Mouse (Mus musculus) lung, postnatal 0 days (tissue): ENCODE data around the gene Stra6. TPM values are rescaled to one million over a fixed set of nuclear protein-coding genes. Genes with fewer than 3 reads are reported as not detected.

Source experiments
- ATAC-seq: fragments of 200-750 bp; cut with Nextera tagmentation; 2 replicates; pipeline ENCODE4 v1.8.0; 2017; ENCODE audit warnings: moderate library complexity
- DNase-seq: peaks from one replicate; pipeline ENCODE4 v3.0.0-alpha.2; 2016; ENCODE audit warnings: low spot score
- H3K27ac ChIP-seq: fragments of 300-500 bp; sonication (generic); 2 replicates; pipeline ENCODE4 v1.5.1; 2014; ENCODE audit warnings: antibody characterized with exemption, mild to moderate bottlenecking, low read length, mixed read lengths
- H3K27me3 ChIP-seq: fragments of 300-500 bp; sonication (generic); replicated peaks from 2 replicates; pipeline ENCODE4 v1.6.1; 2014; ENCODE audit warnings: low read length, mixed read lengths; ENCODE audit not compliant: insufficient read depth
- H3K36me3 ChIP-seq: fragments of 300-500 bp; sonication (generic); 2 replicates; pipeline ENCODE4 v1.6.1; 2014; ENCODE audit warnings: low read length, mixed read lengths; ENCODE audit not compliant: insufficient read depth
- H3K4me1 ChIP-seq: fragments of 300-500 bp; sonication (generic); 2 replicates; pipeline ENCODE4 v1.6.1; 2014; ENCODE audit warnings: antibody characterized with exemption, low read depth, low read length, mixed read lengths; ENCODE audit not compliant: insufficient read depth
- H3K4me2 ChIP-seq: fragments of 300-500 bp; sonication (generic); replicated peaks from 2 replicates; pipeline ENCODE4 v1.6.1; 2014; ENCODE audit warnings: low read depth, mild to moderate bottlenecking, low read length, moderate library complexity, mixed read lengths
- H3K4me3 ChIP-seq: fragments of 300-500 bp; sonication (generic); 2 replicates; pipeline ENCODE4 v1.5.1; 2014; ENCODE audit warnings: low read depth, low read length
- H3K9ac ChIP-seq: fragments of 300-500 bp; sonication (generic); replicated peaks from 2 replicates; pipeline ENCODE4 v1.6.1; 2014; ENCODE audit warnings: low read depth, mild to moderate bottlenecking
- H3K9me3 ChIP-seq: fragments of 300-500 bp; sonication (generic); 2 replicates; pipeline ENCODE4 v1.6.1; 2016; ENCODE audit warnings: low read length, mixed read lengths
- CTCF ChIP-seq: IDR thresholded peaks from 2 replicates; pipeline ENCODE4 v1.5.1; 2016; ENCODE audit warnings: antibody characterized with exemption, mild to moderate bottlenecking
- EP300 ChIP-seq: IDR thresholded peaks from 2 replicates; pipeline ENCODE4 v1.6.1; 2016; ENCODE audit warnings: antibody characterized with exemption, mild to moderate bottlenecking, control low read depth
- WGBS: fragments of 180-500 bp; shearing (Covaris S2); extraction: QIAGEN DNeasy Blood & Tissue Kit; methylation state at CpG from one replicate; pipeline ENCODE4 v1.1.7; 2014; 5-methylcytosine and 5-hydroxymethylcytosine counted together
- polyA plus RNA-seq: library from polyadenylated mRNA; unstranded; fragments of >200 nt; fragmentation: Nextera tagmentation; extraction: Ambion mirVana; gene quantifications from 2 replicates; pipeline ENCODE4 v1.2.1, GENCODE M21; 2015

Gene Stra6
- polyA plus RNA-seq, 1 experiment from 2014 or later = 0.41 TPM

DNA sequence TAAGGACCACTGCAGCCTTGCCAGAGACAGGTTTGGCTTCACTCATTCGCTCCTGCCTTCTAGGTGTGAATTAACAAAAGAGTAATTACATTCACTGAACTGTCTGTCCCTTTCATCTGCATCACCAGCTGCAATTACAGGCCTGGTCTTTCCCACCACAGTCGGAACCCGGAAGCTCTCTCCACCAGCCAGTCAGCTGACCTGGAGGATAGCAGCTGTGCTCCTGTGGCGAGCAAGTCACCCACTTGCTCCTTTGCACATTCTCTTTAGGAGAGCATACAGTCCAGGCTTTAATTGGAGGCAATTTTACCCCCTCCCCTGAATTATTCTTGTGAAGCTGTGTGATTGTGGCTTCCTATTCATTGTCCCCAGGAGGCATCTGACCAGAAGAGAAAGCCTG, 17.9 kb upstream of the Stra6 start:
- Histone ChIP-seq H3K9me3 (no peaks in the 10 kb centered on the region), H3K4me2 (no peak overlapping the region), H3K4me3 (no peak overlapping the region), H3K9ac (no peak overlapping the region), H3K27ac (no peak overlapping the region), H3K27me3 (no peaks in the 10 kb centered on the region), H3K4me1 (0 out of 2 replicates have a peak, but pooled peaks cover 3% of the 10 kb centered on the region), H3K36me3 (no peaks in the 10 kb centered on the region)
- WGBS = 43% methylated on average over 4 of the region's 4 CpGs
- DNase-seq (no peak), ATAC-seq (no peak)
- TF ChIP-seq EP300 (no peak), CTCF (no peak)

GRCm38 (mm10) chr9:58047061-58047460, 16.5 kb upstream of the Stra6 start:
- DNase-seq = no peak
- peak; percentile 60 for TF ChIP-seq EP300
- TF ChIP-seq CTCF = no peak

GRCm38 (mm10) chr9:58048621-58049020, 15.0 kb upstream of the Stra6 start:
- 13% methylated on average over 6 of the region's 6 CpGs for WGBS
- H3K36me3 ChIP-seq = no peaks in the 10 kb centered on the region
- H3K27me3 ChIP-seq = no peaks in the 10 kb centered on the region
- TF ChIP-seq CTCF = no peak
- TF ChIP-seq EP300 = no peak
- H3K27ac ChIP-seq = no peak overlapping the region
- H3K9ac ChIP-seq = no peak overlapping the region
- ATAC-seq (no peak), DNase-seq (no peak)
- no peak overlapping the region for H3K4me3 ChIP-seq
- H3K4me1 ChIP-seq = 0 out of 2 replicates have a peak, but pooled peaks cover 3% of the 10 kb centered on the region
- no peaks in the 10 kb centered on the region for H3K9me3 ChIP-seq
- no peak overlapping the region for H3K4me2 ChIP-seq

More at GRCm38 (mm10) chr9:58047061-58047460, 16.5 kb upstream of the Stra6 start:
- H3K9me3 ChIP-seq = no peaks in the 10 kb centered on the region
- 0 out of 2 replicates have a peak, but pooled peaks cover 3% of the 10 kb centered on the region for H3K4me1 ChIP-seq
- H3K4me2 ChIP-seq = no peak overlapping the region
- no peak overlapping the region for H3K4me3 ChIP-seq
- no peak overlapping the region for H3K9ac ChIP-seq
- no peaks in the 10 kb centered on the region for H3K27me3 ChIP-seq
- 51% methylated on average over 10 of the region's 10 CpGs for WGBS
- no peak overlapping the region for H3K27ac ChIP-seq
- H3K36me3 ChIP-seq = no peaks in the 10 kb centered on the region
- peak; percentile 63 for ATAC-seq

DNA sequence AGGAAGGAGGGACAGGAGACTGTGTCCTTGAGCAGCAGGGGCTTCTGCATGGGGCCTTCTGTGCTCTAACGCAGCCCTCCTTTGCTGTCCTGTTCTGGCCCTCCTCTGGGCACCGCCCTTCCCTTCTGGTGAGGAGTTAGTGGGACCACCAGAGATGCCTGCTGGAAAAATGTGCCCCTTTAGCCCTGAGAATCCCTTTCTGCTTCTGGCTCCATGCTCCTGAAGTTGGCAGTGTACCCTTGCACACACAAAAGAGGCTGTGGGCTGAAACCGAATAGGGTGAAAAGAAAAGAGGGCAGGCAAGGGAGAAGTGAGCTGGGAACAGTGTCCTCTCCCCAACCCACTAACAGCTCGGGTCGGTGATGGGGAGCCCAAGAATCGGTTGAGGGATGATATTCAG, 14.4 kb upstream of the Stra6 start:
- WGBS = 64% methylated on average over 6 of the region's 6 CpGs
- 0 out of 2 replicates have a peak, but pooled peaks cover 3% of the 10 kb centered on the region for H3K4me1 ChIP-seq
- H3K4me3 ChIP-seq = no peak overlapping the region
- DNase-seq (no peak), ATAC-seq (no peak)
- no peak for TF ChIP-seq EP300
- TF ChIP-seq CTCF = no peak
- no peaks in the 10 kb centered on the region for H3K36me3 ChIP-seq
- H3K9ac ChIP-seq = no peak overlapping the region
- no peaks in the 10 kb centered on the region for H3K9me3 ChIP-seq
- no peaks in the 10 kb centered on the region for H3K27me3 ChIP-seq
- H3K4me2 ChIP-seq = no peak overlapping the region
- H3K27ac ChIP-seq = no peak overlapping the region

DNA sequence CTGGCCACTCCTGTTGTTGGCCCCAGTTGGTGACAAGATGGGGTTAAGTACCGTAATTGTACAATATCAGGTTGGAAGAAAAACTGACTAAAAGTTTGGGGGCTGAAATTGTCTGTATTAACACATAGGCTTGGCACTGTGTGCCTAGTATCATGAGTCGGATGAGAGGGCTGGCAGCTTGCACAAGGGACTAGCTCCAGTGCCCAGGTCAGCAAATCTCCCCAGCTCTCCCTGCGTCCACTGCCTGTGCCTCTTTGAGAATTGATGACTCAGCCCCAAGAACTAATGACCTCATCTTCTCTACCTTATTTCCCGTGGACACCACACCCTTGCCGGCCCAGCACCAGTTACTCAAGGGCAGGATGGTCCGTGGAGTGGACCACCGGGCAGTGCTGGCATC, 13.7 kb upstream of the Stra6 start:
- no peaks in the 10 kb centered on the region for H3K9me3 ChIP-seq
- H3K36me3 ChIP-seq = no peaks in the 10 kb centered on the region
- TF ChIP-seq CTCF (no peak), EP300 (no peak)
- DNase-seq (no peak), ATAC-seq (no peak)
- H3K27ac ChIP-seq = no peak overlapping the region
- H3K4me1 ChIP-seq = 0 out of 2 replicates have a peak, but pooled peaks cover 3% of the 10 kb centered on the region
- 53% methylated on average over 7 of the region's 7 CpGs for WGBS
- H3K4me3 ChIP-seq = no peak overlapping the region
- no peak overlapping the region for H3K4me2 ChIP-seq
- H3K9ac ChIP-seq = no peak overlapping the region
- no peaks in the 10 kb centered on the region for H3K27me3 ChIP-seq

DNA sequence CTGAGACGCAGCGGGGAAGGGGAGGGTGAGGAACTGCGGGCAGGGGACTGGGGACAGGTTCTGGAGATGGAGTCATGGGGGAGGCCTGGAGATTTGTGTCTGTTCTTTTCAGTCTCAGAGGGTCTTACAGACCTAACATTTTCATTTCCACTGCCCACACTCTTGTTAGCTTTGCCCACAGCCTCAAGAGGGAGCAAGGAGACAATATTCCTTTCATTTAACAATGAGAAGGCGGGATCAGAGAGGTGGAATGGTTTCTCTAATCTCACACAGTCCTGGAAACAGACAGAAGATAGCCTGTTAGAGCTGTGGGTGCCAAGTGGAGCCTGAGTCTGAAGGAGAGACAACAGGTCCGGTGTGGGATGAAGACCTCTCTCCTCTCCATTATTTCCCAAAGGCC, 11.7 kb upstream of the Stra6 start:
- TF ChIP-seq CTCF (peak; percentile 38; the same call in 1 of the 2 replicates), EP300 (no peak)

GRCm38 (mm10) chr9:58053102-58053501, 10.5 kb upstream of the Stra6 start:
- DNase-seq (peak; percentile 56), ATAC-seq (no peak)
- H3K27me3 ChIP-seq = no peaks in the 10 kb centered on the region

More for the DNA sequence above, 11.7 kb upstream of the Stra6 start:
- 25% methylated on average over 5 of the region's 5 CpGs for WGBS
- Histone ChIP-seq H3K4me3 (no peak overlapping the region), H3K27ac (no peak overlapping the region), H3K4me2 (no peak overlapping the region), H3K36me3 (no peaks in the 10 kb centered on the region), H3K4me1 (0 out of 2 replicates have a peak, but pooled peaks cover 3% of the 10 kb centered on the region), H3K27me3 (no peaks in the 10 kb centered on the region), H3K9me3 (no peaks in the 10 kb centered on the region), H3K9ac (no peak overlapping the region)
- ATAC-seq = no peak
- no peak for DNase-seq

More at GRCm38 (mm10) chr9:58053102-58053501, 10.5 kb upstream of the Stra6 start:
- WGBS = 22% methylated on average over 3 of the region's 3 CpGs
- H3K9me3 ChIP-seq = no peaks in the 10 kb centered on the region
- H3K4me3 ChIP-seq = no peak overlapping the region
- H3K27ac ChIP-seq = no peak overlapping the region
- H3K9ac ChIP-seq = no peak overlapping the region
- no peaks in the 10 kb centered on the region for H3K4me1 ChIP-seq
- no peak overlapping the region for H3K4me2 ChIP-seq
- H3K36me3 ChIP-seq = no peaks in the 10 kb centered on the region
- TF ChIP-seq CTCF (peak; percentile 85), EP300 (no peak)
